Mouse (Mus musculus) bone marrow macrophage, adult 2 months (primary cell): Measurements from ENCODE around the gene Mrnip.

Source experiments
- CTCF ChIP-seq: IDR thresholded peaks from 2 replicates; pipeline ENCODE4 v1.5.1; 2012; ENCODE audit warnings: low read depth, mild to moderate bottlenecking, low read length, moderate library complexity
- POLR2A ChIP-seq: IDR thresholded peaks from 2 replicates; pipeline ENCODE4 v1.6.1; 2012; ENCODE audit warnings: mild to moderate bottlenecking, low read depth, low read length, borderline replicate concordance

DNA sequence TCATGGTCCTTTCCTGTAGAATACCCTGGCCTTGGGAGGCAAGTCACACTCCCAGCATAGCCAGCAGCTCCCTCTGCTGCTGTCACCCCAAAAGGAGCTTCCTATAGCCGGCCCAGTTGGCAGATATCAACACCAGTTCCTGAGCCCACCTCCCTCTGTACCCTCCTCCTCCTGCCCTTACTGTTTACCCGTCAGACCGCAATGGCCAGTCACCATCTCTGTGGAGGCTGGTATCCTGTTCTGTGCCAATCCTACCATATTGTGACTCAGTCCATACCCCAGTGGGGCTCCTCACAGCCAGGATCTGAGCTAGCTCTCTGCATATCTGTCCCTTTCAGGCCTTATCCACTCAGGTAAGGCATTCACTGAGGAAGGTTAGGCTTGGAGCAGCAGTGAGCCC is 28.7 kb upstream of the Mrnip start:
- TF ChIP-seq CTCF (no peak), POLR2A (no peak)
